Mouse (Mus musculus) kidney, adult 2 months (tissue): ENCODE data around the gene Arhgdib.

Experiments used
- CTCF ChIP-seq: fragments of 200-500 bp; conservative IDR thresholded peaks from 2 replicates; pipeline ENCODE4 v1.5.1; 2011; ENCODE audit warnings: low read depth, mild to moderate bottlenecking, control low read depth, low read length, moderate library complexity, mixed read lengths; ENCODE audit not compliant: insufficient read depth, insufficient read length
- POLR2A ChIP-seq: fragments of 200-500 bp; IDR thresholded peaks from one replicate; pipeline ENCODE4 v1.6.1; 2011; ENCODE audit warnings: low read depth, low read length, control low read depth

DNA sequence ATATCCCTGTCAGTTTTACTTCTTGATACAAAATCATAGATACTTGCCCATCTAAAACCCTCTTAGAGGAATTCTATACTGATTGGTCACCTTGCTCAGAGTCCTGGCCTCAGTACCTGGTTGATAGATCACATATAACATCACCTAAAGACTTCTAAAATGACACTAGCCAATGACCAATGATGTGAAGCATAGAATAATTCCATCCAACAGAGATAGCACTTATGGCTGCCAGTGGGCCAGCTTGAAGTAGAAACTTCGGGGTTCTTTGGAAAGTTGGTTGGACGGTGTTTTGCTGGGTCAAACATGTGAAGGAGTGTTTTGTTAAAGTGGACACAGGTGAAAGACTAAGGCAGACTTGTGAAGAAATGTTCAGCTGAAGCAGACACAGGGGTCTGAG, 8.5 kb upstream of the Arhgdib start:
- TF ChIP-seq CTCF (no peak), POLR2A (no peak)
